Mouse (Mus musculus) mammary gland, adult 2 months (tissue): Measurements from ENCODE around the gene Sult2b1. TPM values are rescaled to one million over a fixed set of nuclear protein-coding genes. Genes with fewer than 3 reads are reported as not detected.

Experiments
- polyA plus RNA-seq: library from polyadenylated mRNA; depleted of rRNA; stranded (reverse); fragments of >200 nt; gene quantifications from 2 replicates; pipeline ENCODE4 v1.2.3, GENCODE M21; 2012; ENCODE audit warnings: low replicate concordance; rRNA removed

Gene Sult2b1
- polyA plus RNA-seq: 2.4 and 4.2 TPM in 2 replicates

GRCm38 (mm10) chr7:45784524-45785372 lies at the start of gene Sult2b1:
Gene Sult2b1, minus strand, starts transcription at chr7:45784669.

GRCm38 (mm10) chr7:45830427-45831127 lies 46.1 kb upstream of the Sult2b1 start, which contains the start of gene Grwd1:
Gene Grwd1, minus strand, starts transcription at chr7:45830944.

GRCm38 (mm10) chr7:45824598-45824997 lies 40.1 kb upstream of the Sult2b1 start, which contains the start of gene Kcnj14:
Gene Kcnj14, minus strand, starts transcription at chr7:45824782.

GRCm38 (mm10) chr7:45813787-45814779 lies 29.6 kb upstream of the Sult2b1 start, which contains the start of gene Cyth2:
Gene Cyth2, minus strand, starts transcription at chr7:45814581.

GRCm38 (mm10) chr7:45783511-45784091 lies 868 bp downstream of the Sult2b1 start, which contains the start of gene Lmtk3:
Gene Lmtk3, plus strand, starts transcription at chr7:45783738.

GRCm38 (mm10) chr7:45725713-45726112 lies 58.8 kb downstream of the Sult2b1 start, which contains the start of gene Spaca4:
Gene Spaca4, minus strand, starts transcription at chr7:45725813.

GRCm38 (mm10) chr7:45720413-45721233 lies 63.8 kb downstream of the Sult2b1 start, which contains the start of gene Fam83e:
Gene Fam83e, plus strand, starts transcription at chr7:45721212.

GRCm38 (mm10) chr7:45717918-45718297 lies 66.6 kb downstream of the Sult2b1 start, which contains the start of gene Sphk2:
Gene Sphk2, minus strand, starts transcription at chr7:45718002.

GRCm38 (mm10) chr7:45715090-45715708 lies 69.3 kb downstream of the Sult2b1 start, which contains the start of gene Rpl18:
Gene Rpl18, plus strand, starts transcription at chr7:45715457.

GRCm38 (mm10) chr7:45704730-45705442 lies 79.6 kb downstream of the Sult2b1 start, which contains the start of gene Dbp:
Gene Dbp, plus strand, starts transcription at chr7:45705088.

GRCm38 (mm10) chr7:45699523-45700141 lies 84.8 kb downstream of the Sult2b1 start, which contains the start of gene Car11:
Gene Car11, plus strand, starts transcription at chr7:45699843.

GRCm38 (mm10) chr7:45693921-45694591 lies 90.4 kb downstream of the Sult2b1 start, which contains the start of gene Sec1:
Gene Sec1, minus strand, starts transcription at chr7:45694402.

GRCm38 (mm10) chr7:45683396-45684050 lies 100.9 kb downstream of the Sult2b1 start, which contains the start of gene Ntn5:
Gene Ntn5, plus strand, starts transcription at chr7:45684022.

